Mouse (Mus musculus): Measurements from ENCODE around the gene Ntrk3. TPM values are rescaled to one million over a fixed set of nuclear protein-coding genes. Genes with fewer than 3 reads are reported as not detected.
A peak's percentile ranks its signal among the peaks of the same experiment; 100 is the strongest.

The Ntrk3 gene
- polyA plus RNA-seq, 1 experiment from 2014 or later: 2.6 TPM

GRCm38 (mm10) chr7:78586800-78587199 lies 151.0 kb downstream of the Ntrk3 start:
- peaks cover 48% of the 10 kb centered on the region for H3K27me3 ChIP-seq
- 24% methylated on average over 3 of the region's 3 CpGs for WGBS

GRCm38 (mm10) chr7:78585960-78586359 lies 151.9 kb downstream of the Ntrk3 start:
- H3K27ac ChIP-seq: no peak overlapping the region
- 37% methylated on average over 7 of the region's 7 CpGs for WGBS
- peaks cover 56% of the 10 kb centered on the region for H3K27me3 ChIP-seq
- no peak overlapping the region for H3K4me3 ChIP-seq
- no peak overlapping the region for H3K9ac ChIP-seq
- H3K4me1 ChIP-seq: no peaks in the 10 kb centered on the region
- no peaks in the 10 kb centered on the region for H3K36me3 ChIP-seq
- ATAC-seq (ENCODE audit: insufficient number of reproducible peaks, insufficient read depth, low FRiP score, low TSS enrichment): no peak
- H3K9me3 ChIP-seq: no peaks in the 10 kb centered on the region
- H3K4me2 ChIP-seq (replicated peaks): no peak overlapping the region

More at GRCm38 (mm10) chr7:78586800-78587199, 151.0 kb downstream of the Ntrk3 start:
- Histone ChIP-seq H3K36me3 (no peaks in the 10 kb centered on the region), H3K27ac (no peak overlapping the region), H3K4me2 (replicated peaks) (no peak overlapping the region), H3K9me3 (no peaks in the 10 kb centered on the region), H3K4me1 (no peaks in the 10 kb centered on the region), H3K4me3 (no peak overlapping the region), H3K9ac (no peak overlapping the region)
- ATAC-seq (ENCODE audit: insufficient number of reproducible peaks, insufficient read depth, low FRiP score, low TSS enrichment): no peak

- H3K36me3 ChIP-seq: no peaks in the 10 kb centered on the region
- H3K4me3 ChIP-seq: no peak overlapping the region
- H3K9ac ChIP-seq: no peak overlapping the region
- H3K4me1 ChIP-seq: no peaks in the 10 kb centered on the region
- H3K4me2 ChIP-seq (replicated peaks): no peak overlapping the region
- ATAC-seq (ENCODE audit: insufficient number of reproducible peaks, insufficient read depth, low FRiP score, low TSS enrichment): no peak; the same call in 1 of the 2 replicates
- H3K9me3 ChIP-seq: no peaks in the 10 kb centered on the region
- WGBS: 79% methylated on average over 2 of the region's 2 CpGs
- H3K27ac ChIP-seq: no peak overlapping the region
- peaks cover 66% of the 10 kb centered on the region for H3K27me3 ChIP-seq
Measured at GRCm38 (mm10) chr7:78584936-78585335, 152.9 kb downstream of the Ntrk3 start.

- no peak for ATAC-seq (ENCODE audit: insufficient number of reproducible peaks, insufficient read depth, low FRiP score, low TSS enrichment)
- no peaks in the 10 kb centered on the region for H3K36me3 ChIP-seq
- no peaks in the 10 kb centered on the region for H3K9me3 ChIP-seq
- peaks cover 71% of the 10 kb centered on the region for H3K27me3 ChIP-seq
- H3K27ac ChIP-seq: no peak overlapping the region
- H3K4me2 ChIP-seq (replicated peaks): no peak overlapping the region
- no peaks in the 10 kb centered on the region for H3K4me1 ChIP-seq
- H3K9ac ChIP-seq: no peak overlapping the region
- WGBS: 8% methylated on average over 3 of the region's 3 CpGs
- H3K4me3 ChIP-seq: no peak overlapping the region
Measured at GRCm38 (mm10) chr7:78584499-78584898, 153.3 kb downstream of the Ntrk3 start.

GRCm38 (mm10) chr7:78583678-78584077 lies 154.1 kb downstream of the Ntrk3 start:
- Histone ChIP-seq H3K9me3 (no peaks in the 10 kb centered on the region), H3K36me3 (no peaks in the 10 kb centered on the region), H3K9ac (no peak overlapping the region), H3K4me2 (replicated peaks) (no peak overlapping the region), H3K27ac (no peak overlapping the region), H3K27me3 (peaks cover 79% of the 10 kb centered on the region), H3K4me1 (0 out of 2 replicates have a peak, but pooled peaks cover 5% of the 10 kb centered on the region), H3K4me3 (no peak overlapping the region)
- ATAC-seq (ENCODE audit: insufficient number of reproducible peaks, insufficient read depth, low FRiP score, low TSS enrichment): no peak
- WGBS: 57% methylated on average over 6 of the region's 6 CpGs

- Histone ChIP-seq H3K4me3 (no peak overlapping the region), H3K27ac (no peak overlapping the region), H3K4me2 (replicated peaks) (no peak overlapping the region), H3K4me1 (0 out of 2 replicates have a peak, but pooled peaks cover 11% of the 10 kb centered on the region), H3K9ac (no peak overlapping the region), H3K27me3 (peaks cover 98% of the 10 kb centered on the region), H3K9me3 (no peaks in the 10 kb centered on the region), H3K36me3 (no peaks in the 10 kb centered on the region)
- ATAC-seq (ENCODE audit: insufficient number of reproducible peaks, insufficient read depth, low FRiP score, low TSS enrichment): no peak
- 38% methylated on average over 1 of the region's 1 CpGs for WGBS
Measured at GRCm38 (mm10) chr7:78581341-78581740, 156.5 kb downstream of the Ntrk3 start.

GRCm38 (mm10) chr7:78579461-78580234 lies 158.2 kb downstream of the Ntrk3 start:
- Histone ChIP-seq H3K9me3 (no peaks in the 10 kb centered on the region), H3K9ac (no peak overlapping the region), H3K27me3 (peaks cover 98% of the 10 kb centered on the region), H3K4me2 (replicated peaks) (peak overlapping the region; percentile 87), H3K4me1 (0 out of 2 replicates have a peak, but pooled peaks cover 11% of the 10 kb centered on the region), H3K36me3 (no peaks in the 10 kb centered on the region), H3K4me3 (peak overlapping the region; percentile 46), H3K27ac (no peak overlapping the region)
- ATAC-seq (ENCODE audit: insufficient number of reproducible peaks, insufficient read depth, low FRiP score, low TSS enrichment): no peak
- 2% methylated on average over 13 of the region's 13 CpGs for WGBS

- Histone ChIP-seq H3K4me1 (0 out of 2 replicates have a peak, but pooled peaks cover 11% of the 10 kb centered on the region), H3K27ac (no peak overlapping the region), H3K27me3 (peaks cover 98% of the 10 kb centered on the region), H3K4me3 (peak overlapping the region; percentile 46), H3K9me3 (no peaks in the 10 kb centered on the region), H3K36me3 (no peaks in the 10 kb centered on the region), H3K9ac (peak overlapping the region; percentile 45; the same call in 1 of the 2 replicates), H3K4me2 (replicated peaks) (peak overlapping the region; percentile 87)
- WGBS: under 1% methylated on average over 50 of the region's 66 CpGs
- ATAC-seq (ENCODE audit: insufficient number of reproducible peaks, insufficient read depth, low FRiP score, low TSS enrichment): no peak
Measured at GRCm38 (mm10) chr7:78578461-78579359, 159.1 kb downstream of the Ntrk3 start.

GRCm38 (mm10) chr7:78578111-78578460 lies 159.7 kb downstream of the Ntrk3 start:
- Histone ChIP-seq H3K27ac (no peak overlapping the region), H3K36me3 (no peaks in the 10 kb centered on the region), H3K4me1 (0 out of 2 replicates have a peak, but pooled peaks cover 11% of the 10 kb centered on the region), H3K9ac (peak overlapping the region; percentile 45; the same call in 1 of the 2 replicates), H3K27me3 (peaks cover 92% of the 10 kb centered on the region), H3K4me2 (replicated peaks) (peak overlapping the region; percentile 87), H3K9me3 (no peaks in the 10 kb centered on the region), H3K4me3 (peak overlapping the region; percentile 46)
- no peak for ATAC-seq (ENCODE audit: insufficient number of reproducible peaks, insufficient read depth, low FRiP score, low TSS enrichment)
- under 1% methylated on average over 18 of the region's 23 CpGs for WGBS

GRCm38 (mm10) chr7:78577462-78578110 lies 160.2 kb downstream of the Ntrk3 start:
- H3K27ac ChIP-seq: no peak overlapping the region
- H3K4me3 ChIP-seq: peak overlapping the region; percentile 46
- H3K4me2 ChIP-seq (replicated peaks): peak overlapping the region; percentile 87
- 0 out of 2 replicates have a peak, but pooled peaks cover 11% of the 10 kb centered on the region for H3K4me1 ChIP-seq
- whole genome bisulfite sequencing: under 1% methylated on average over 47 of the region's 49 CpGs
- peak; percentile 7; the same call in 1 of the 2 replicates for ATAC-seq (ENCODE audit: insufficient number of reproducible peaks, insufficient read depth, low FRiP score, low TSS enrichment)
- H3K9me3 ChIP-seq: no peaks in the 10 kb centered on the region
- no peaks in the 10 kb centered on the region for H3K36me3 ChIP-seq
- H3K9ac ChIP-seq: peak overlapping the region; percentile 45
- peaks cover 88% of the 10 kb centered on the region for H3K27me3 ChIP-seq
